Mouse (Mus musculus) layer of hippocampus, postnatal 36 days (tissue): ENCODE results near the gene Etfb. TPM values are rescaled to one million over a fixed set of nuclear protein-coding genes. Genes with fewer than 3 reads are reported as not detected.

Experiments
- microRNA-seq, 2 experiments: library from miRNA; unstranded; fragments of <30 nt; microRNA quantifications; one replicate each; pipeline ENCODE4 v1.2.0; 2021
- total RNA-seq, 2 experiments: library from RNA; stranded (reverse); gene quantifications; 2 replicates each; pipeline ENCODE4 v1.2.3; 2021

Gene Etfb
- total RNA-seq, 2 experiments from 2014 or later, result 68.4 to 74.4 TPM

Small RNAs within 50 kb of the gene (microRNA-seq; reads per million reads assigned to microRNA genes)
- gene Mir7051, result 0.21 to 1.8 reads per million in 2 experiments

Other genes with a start within 250 kb of the Etfb start
- 10 to 100 TPM; 25.3 to 26.2 TPM for gene Zfp715, start 130.8 kb upstream of the Etfb start, total RNA-seq
- gene Siglecf, start 92.7 kb upstream of the Etfb start, total RNA-seq, result under 1 TPM; 0.57 to 0.68 TPM
- not detected for gene Siglecg, start 35.9 kb upstream of the Etfb start, total RNA-seq
- gene Lim2, start 16.4 kb upstream of the Etfb start, total RNA-seq, result not detected
- gene Nkg7, start 7.0 kb upstream of the Etfb start, total RNA-seq, result not detected
- gene Cldnd2, start 3.3 kb upstream of the Etfb start, total RNA-seq, result not detected
- under 1 TPM; 0.80 to 0.86 TPM for gene Gm45233, start within 50 bp of the Etfb start, total RNA-seq
- gene Vsig10l, start 19.1 kb downstream of the Etfb start, total RNA-seq, result 1 to 10 TPM; 2.3 to 3.0 TPM
- gene Iglon5, start 46.0 kb downstream of the Etfb start, total RNA-seq, result 10 to 100 TPM; 22.7 to 23.6 TPM
- gene 4931406B18Rik, start 61.9 kb downstream of the Etfb start, total RNA-seq, result not detected
- 1 to 10 TPM; 4.2 TPM for gene Cd33, start 100.3 kb downstream of the Etfb start, total RNA-seq
- gene Zfp658, start 118.2 kb downstream of the Etfb start, total RNA-seq, result 1 to 10 TPM; 5.5 to 6.6 TPM
- gene Zfp719, start 135.5 kb downstream of the Etfb start, total RNA-seq, result 10 to 100 TPM; 22.0 to 22.1 TPM
- under 1 TPM; 0.15 to 0.20 TPM for gene Zfp819, start 163.1 kb downstream of the Etfb start, total RNA-seq
- under 1 TPM in 1 of 2 experiments, not detected in 1; 0.25 TPM for gene Ceacam18, start 190.6 kb downstream of the Etfb start, total RNA-seq
- 1 to 10 TPM in 1 of 2 experiments, under 1 TPM in 1; 0.83 to 1.4 TPM for gene Siglece, start 216.1 kb downstream of the Etfb start, total RNA-seq
- 10 to 100 TPM; 11.7 to 11.8 TPM for gene Ctu1, start 227.9 kb downstream of the Etfb start, total RNA-seq
- gene Klk14, start 246.3 kb downstream of the Etfb start, total RNA-seq, result not detected